Mouse (Mus musculus): ENCODE data around the gene Tgfbi.

DNA sequence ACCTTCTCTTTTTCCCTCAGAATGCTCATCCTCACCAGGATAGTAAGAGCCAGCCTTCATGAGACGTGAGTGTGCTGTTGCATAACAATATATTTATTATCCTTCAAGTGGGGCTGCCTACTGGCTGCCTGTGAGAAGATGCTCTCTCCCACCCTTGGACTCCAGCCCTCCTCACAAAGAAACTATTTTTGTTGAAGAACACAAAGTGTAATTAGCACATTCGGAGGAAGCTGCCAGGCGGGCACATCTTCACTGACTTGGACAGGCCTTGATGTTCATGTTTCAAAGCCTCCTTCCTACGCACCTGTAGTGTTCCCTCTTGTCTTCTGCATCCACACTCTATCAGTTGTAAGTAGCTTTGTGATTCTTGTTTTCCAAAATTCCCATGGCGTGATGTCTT lies 28.9 kb upstream of the Tgfbi start:
- TF ChIP-seq CTCF (IDR thresholded peaks at IDR 0.05; ENCODE audit: insufficient read depth, low read length) (no peak), POLR2A (IDR thresholded peaks at IDR 0.05; ENCODE audit: borderline replicate concordance, extremely low read depth, low read depth, low read length) (no peak)
